ENCODE assay signal across 7 mouse cellular contexts in genomic region chr8:60505653-60506521, GRCm38 (mm10). TPM values are rescaled to one million over a fixed set of nuclear protein-coding genes. Genes with fewer than 3 reads are reported as not detected.
DNase-seq lines count a peak whose midpoint lies in the region; TF ChIP-seq lines count a peak whose summit lies in the region.

Gene Aadat (plus strand): TSS chr8:60505932.

- H3K4me3 ChIP-seq in gastrocnemius, adult 2 months = peak within 1 kb of the TSS; percentile 67
- H3K4me3 ChIP-seq in left cerebral cortex, adult 2 months = peak within 1 kb of the TSS; percentile 56

- H3K27ac ChIP-seq in gastrocnemius, adult 2 months = no peak within 1 kb of the TSS
- H3K27ac ChIP-seq in left cerebral cortex, adult 2 months = peak within 1 kb of the TSS; percentile 60

- peak; percentile 18 to 20 for DNase-seq in adrenal gland, adult 18-20 months (ENCODE audit: low spot score in 2 of 2)
- DNase-seq in cerebellum, postnatal 36 days = peak; percentile 66 to 74
- DNase-seq in gastrocnemius, adult 2 months = peak; percentile 50
- peak; percentile 56 for DNase-seq in hindlimb bud, embryonic 11.5 days (ENCODE audit: extremely low spot score, low read depth, low spot score)
- peak; percentile 62 to 68 for DNase-seq in left cerebral cortex, adult 2 months (ENCODE audit: extremely low spot score in 1 of 2, low spot score in 2 of 2)
- DNase-seq in lung, postnatal 4 days = peak; percentile 44
- peak; percentile 52 for DNase-seq in right cerebral cortex, postnatal 14 days

- intact Hi-C loops in gastrocnemius, adult 2 months (cut with DNase I) = loop anchor here (2.0 to 10.0 kb wide), 2 partner anchors 89 to 361 kb away; no protein-coding TSS in a partner anchor
- intact Hi-C loops in left cerebral cortex, adult 2 months (cut with DNase I) = loop anchor here (2.0 to 10.0 kb wide), 5 partner anchors 85 to 1009 kb away; partner anchors contain the start of gene Clcn3

- peak; percentile 75 for TF ChIP-seq CTCF in gastrocnemius, adult 2 months (IDR thresholded peaks at IDR 0.05)
- peak; percentile 86 for TF ChIP-seq CTCF in left cerebral cortex, adult 2 months (IDR thresholded peaks at IDR 0.05)

RNA-seq across cellular contexts. Expression of gene Aadat, which starts in this region (rescaled TPM):
- total RNA-seq in adrenal gland, adult 18-20 months (2021) = not detected
- not detected for total RNA-seq in gastrocnemius, adult 2 months (2021)
- under 1 TPM; 0.30 to 0.72 TPM for total RNA-seq in left cerebral cortex, adult 2 months (2021)

Comparison
In these comparisons a context has a peak if more than half of its experiments do, and no peak if none do; other contexts are left out.
1. Peak in DNase-seq in adrenal gland, adult 18-20 months; RNA of the gene not detected or under 1 TPM.
2. Peak in DNase-seq and H3K4me3 ChIP-seq in gastrocnemius, adult 2 months; RNA of the gene not detected or under 1 TPM.
3. Peak in DNase-seq, H3K4me3 ChIP-seq and H3K27ac ChIP-seq in left cerebral cortex, adult 2 months; RNA of the gene not detected or under 1 TPM.
4. DNase-seq: peak in every context shown above with its lines; median percentile 70 in cerebellum, postnatal 36 days; 65 in left cerebral cortex, adult 2 months; 56 in hindlimb bud, embryonic 11.5 days; 52 in right cerebral cortex, postnatal 14 days; 50 in gastrocnemius, adult 2 months; 44 in lung, postnatal 4 days; 19 in adrenal gland, adult 18-20 months.